Mouse (Mus musculus) testis, adult 2 months (tissue): ENCODE results near the gene Sytl2. TPM values are rescaled to one million over a fixed set of nuclear protein-coding genes. Genes with fewer than 3 reads are reported as not detected.

ENCODE experiments used
- H3K27ac ChIP-seq: fragments of 200-500 bp; 2 replicates; pipeline ENCODE4 v1.5.1; 2012; ENCODE audit warnings: low read depth, low read length; ENCODE audit not compliant: control insufficient read depth, insufficient read depth
- H3K27me3 ChIP-seq: fragments of 200-500 bp; 2 replicates; pipeline ENCODE4 v1.6.1; 2012; ENCODE audit warnings: mild to moderate bottlenecking, low read length, moderate library complexity; ENCODE audit not compliant: control insufficient read depth, insufficient read depth
- H3K36me3 ChIP-seq: fragments of 200-500 bp; 2 replicates; pipeline ENCODE4 v1.6.1; 2012; ENCODE audit warnings: mild to moderate bottlenecking, low read length; ENCODE audit not compliant: control insufficient read depth, insufficient read depth
- H3K4me1 ChIP-seq: fragments of 200-500 bp; 2 replicates; pipeline ENCODE4 v1.6.1; 2012; ENCODE audit warnings: low read length; ENCODE audit not compliant: control insufficient read depth, insufficient read depth
- H3K4me3 ChIP-seq: fragments of 200-500 bp; 2 replicates; pipeline ENCODE4 v1.5.1; 2012; ENCODE audit warnings: low read depth, mild to moderate bottlenecking, low read length, moderate library complexity, mixed read lengths; ENCODE audit not compliant: control insufficient read depth
- CTCF ChIP-seq: fragments of 200-500 bp; IDR thresholded peaks from 2 replicates; pipeline ENCODE4 v1.5.1; 2012; ENCODE audit warnings: low read depth, mild to moderate bottlenecking, inconsistent platforms, low read length, moderate library complexity; ENCODE audit not compliant: control insufficient read depth, insufficient read depth, insufficient replicate concordance
- POLR2A ChIP-seq: fragments of 200-500 bp; IDR thresholded peaks from 2 replicates; pipeline ENCODE4 v1.6.1; 2012; ENCODE audit warnings: low read depth, mild to moderate bottlenecking, inconsistent platforms, low read length, moderate library complexity; ENCODE audit not compliant: control insufficient read depth
- polyA plus RNA-seq: library from polyadenylated mRNA; depleted of rRNA; stranded (reverse); fragments of >200 nt; gene quantifications from 2 replicates; pipeline ENCODE4 v1.2.3, GENCODE M21; 2012

Sytl2 gene
- polyA plus RNA-seq, 1 experiment: 1.7 TPM

DNA sequence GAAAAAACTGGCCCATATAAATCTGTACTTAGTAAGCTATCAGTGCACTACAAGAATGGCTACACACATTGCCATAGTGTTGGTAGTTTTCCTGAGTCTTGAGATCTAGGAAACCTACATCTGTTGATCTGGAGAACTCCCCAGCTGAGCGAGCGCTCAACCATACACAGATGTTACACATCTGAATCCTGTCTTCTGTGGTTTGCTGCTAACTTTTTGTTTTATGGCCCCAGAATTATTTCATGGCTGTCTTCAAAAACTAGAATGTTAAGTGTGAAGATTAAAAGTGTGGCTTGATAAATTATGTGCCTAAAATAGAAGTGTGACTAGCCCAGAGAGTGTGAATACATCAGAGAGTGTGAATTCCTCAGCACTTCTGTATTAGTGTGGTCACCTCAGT lies 82.4 kb downstream of the Sytl2 start:
- no peak overlapping the region for H3K4me3 ChIP-seq
- TF ChIP-seq CTCF (no peak), POLR2A (no peak)

DNA sequence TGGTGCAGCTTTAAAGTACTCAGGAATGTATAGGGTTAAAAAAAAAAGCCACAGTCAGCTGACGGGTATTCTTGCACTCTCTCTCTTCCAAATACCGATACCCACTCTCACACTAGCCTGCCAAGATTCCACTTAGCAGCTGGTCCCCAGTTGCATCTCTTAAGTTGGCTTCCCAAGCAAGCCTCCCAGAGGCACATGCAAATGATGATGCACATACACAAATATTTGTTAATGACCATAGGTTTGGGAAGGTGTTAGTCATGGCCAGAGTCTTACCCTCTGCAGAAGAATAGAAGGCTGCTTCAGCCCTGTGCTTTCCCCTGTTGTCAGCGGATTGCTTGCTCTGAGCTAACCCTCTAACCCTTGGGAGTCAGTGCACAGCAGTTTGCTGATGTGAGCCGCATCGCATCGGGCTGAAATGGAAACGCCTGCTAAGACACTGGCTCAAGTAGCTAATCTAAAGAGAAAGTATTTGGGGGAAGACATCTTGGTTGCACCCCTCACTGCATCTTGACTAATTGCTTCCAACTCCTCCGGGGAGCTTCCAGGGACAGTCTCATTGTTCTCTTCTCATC lies 84.9 kb downstream of the Sytl2 start:
- no peak overlapping the region for H3K4me3 ChIP-seq
- TF ChIP-seq CTCF (no peak), POLR2A (no peak)
- no peaks in the 10 kb centered on the region for H3K4me1 ChIP-seq
- H3K27me3 ChIP-seq: no peaks in the 10 kb centered on the region
- no peak overlapping the region for H3K27ac ChIP-seq
- no peaks in the 10 kb centered on the region for H3K36me3 ChIP-seq

More for the DNA sequence above, 82.4 kb downstream of the Sytl2 start:
- H3K27ac ChIP-seq: no peak overlapping the region
- no peaks in the 10 kb centered on the region for H3K4me1 ChIP-seq
- H3K27me3 ChIP-seq: no peaks in the 10 kb centered on the region
- H3K36me3 ChIP-seq: no peaks in the 10 kb centered on the region

DNA sequence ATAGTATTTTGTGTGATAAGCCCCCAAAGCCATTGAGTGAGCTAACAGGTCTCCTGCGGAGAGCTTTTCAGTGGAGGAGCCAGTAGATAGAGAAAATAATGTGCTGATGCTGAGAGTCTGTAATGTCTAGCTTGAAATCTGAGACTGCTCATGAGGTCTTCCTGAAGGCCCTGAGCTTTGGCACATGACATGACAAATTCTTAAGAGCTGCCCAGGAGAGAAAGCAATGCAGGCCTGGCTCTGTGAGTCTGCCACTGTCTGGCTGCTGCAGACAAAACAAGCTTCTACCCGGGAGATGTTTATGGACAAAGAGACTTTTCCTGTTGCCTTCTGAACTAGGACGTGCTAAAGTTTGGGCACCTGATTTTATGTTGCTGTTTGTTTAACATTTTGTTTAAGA lies 87.7 kb downstream of the Sytl2 start:
- H3K27me3 ChIP-seq: no peaks in the 10 kb centered on the region
- H3K4me3 ChIP-seq: no peak overlapping the region
- H3K36me3 ChIP-seq: no peaks in the 10 kb centered on the region
- TF ChIP-seq CTCF (no peak), POLR2A (no peak)
- H3K4me1 ChIP-seq: no peaks in the 10 kb centered on the region
- H3K27ac ChIP-seq: no peak overlapping the region

DNA sequence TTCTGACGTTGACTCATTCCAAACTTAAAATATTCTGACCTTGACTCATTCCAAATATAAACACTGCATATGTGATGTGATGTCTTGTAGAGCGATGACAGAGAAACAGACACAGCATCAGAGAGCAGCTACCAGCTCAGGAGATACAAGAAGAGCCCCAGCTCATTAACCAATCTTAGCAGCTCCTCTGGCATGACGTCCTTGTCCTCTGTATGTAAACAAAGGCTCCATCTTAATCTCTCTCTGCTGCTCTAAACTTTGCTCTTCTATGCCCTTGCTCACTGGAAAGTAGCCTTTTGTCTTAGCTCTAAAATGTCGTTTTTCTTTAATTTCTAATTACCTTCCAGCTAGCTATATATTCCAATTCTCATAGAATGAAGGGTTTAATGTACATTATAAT lies 93.0 kb downstream of the Sytl2 start:
- Histone ChIP-seq H3K36me3 (no peaks in the 10 kb centered on the region), H3K4me3 (no peak overlapping the region), H3K27ac (no peak overlapping the region), H3K27me3 (no peaks in the 10 kb centered on the region), H3K4me1 (no peaks in the 10 kb centered on the region)
- TF ChIP-seq CTCF (no peak), POLR2A (no peak)

DNA sequence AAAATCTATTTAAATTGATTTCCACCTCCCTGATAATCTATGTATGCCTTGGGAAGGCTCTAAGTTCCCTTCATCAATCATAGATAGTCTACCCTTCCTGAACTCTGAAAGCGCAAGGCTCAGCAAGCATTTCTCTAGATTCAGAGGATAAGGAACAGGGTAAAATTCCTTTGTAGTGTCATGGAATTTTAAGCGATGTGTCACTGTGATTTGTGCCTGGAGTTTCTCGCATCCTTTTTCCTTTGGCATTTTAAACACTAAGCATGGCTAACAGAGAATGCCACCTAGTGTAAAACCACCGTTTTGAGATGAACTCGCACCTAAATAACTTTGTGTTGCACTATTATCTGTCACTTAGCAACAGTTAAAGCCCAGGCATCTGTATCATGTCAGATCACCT lies 93.9 kb downstream of the Sytl2 start:
- Histone ChIP-seq H3K27ac (no peak overlapping the region), H3K36me3 (no peaks in the 10 kb centered on the region), H3K4me1 (no peaks in the 10 kb centered on the region), H3K4me3 (no peak overlapping the region), H3K27me3 (no peaks in the 10 kb centered on the region)
- TF ChIP-seq POLR2A (no peak), CTCF (no peak)

DNA sequence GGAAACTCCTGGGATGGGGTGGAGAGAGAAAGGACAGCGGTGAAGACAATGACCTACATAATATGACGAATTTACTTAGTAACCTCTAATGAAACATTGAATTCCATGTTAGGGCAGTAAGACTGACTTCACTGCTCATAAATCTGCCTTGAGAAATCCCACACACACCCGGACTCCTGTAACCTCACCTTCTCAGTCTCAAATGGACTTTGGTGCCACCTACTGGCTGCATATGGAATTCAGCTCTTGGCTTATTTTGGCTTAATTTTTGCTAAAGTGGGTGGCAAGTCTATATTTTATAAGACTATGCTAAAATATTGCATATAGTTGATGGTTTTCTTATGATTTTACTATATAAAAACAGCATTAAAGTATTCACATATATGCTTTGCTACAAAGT lies 107.9 kb downstream of the Sytl2 start:
- no peak for TF ChIP-seq POLR2A
- H3K27me3 ChIP-seq: no peaks in the 10 kb centered on the region
- H3K4me3 ChIP-seq: no peak overlapping the region
- H3K36me3 ChIP-seq: no peaks in the 10 kb centered on the region
- H3K4me1 ChIP-seq: no peaks in the 10 kb centered on the region
- H3K27ac ChIP-seq: no peak overlapping the region

DNA sequence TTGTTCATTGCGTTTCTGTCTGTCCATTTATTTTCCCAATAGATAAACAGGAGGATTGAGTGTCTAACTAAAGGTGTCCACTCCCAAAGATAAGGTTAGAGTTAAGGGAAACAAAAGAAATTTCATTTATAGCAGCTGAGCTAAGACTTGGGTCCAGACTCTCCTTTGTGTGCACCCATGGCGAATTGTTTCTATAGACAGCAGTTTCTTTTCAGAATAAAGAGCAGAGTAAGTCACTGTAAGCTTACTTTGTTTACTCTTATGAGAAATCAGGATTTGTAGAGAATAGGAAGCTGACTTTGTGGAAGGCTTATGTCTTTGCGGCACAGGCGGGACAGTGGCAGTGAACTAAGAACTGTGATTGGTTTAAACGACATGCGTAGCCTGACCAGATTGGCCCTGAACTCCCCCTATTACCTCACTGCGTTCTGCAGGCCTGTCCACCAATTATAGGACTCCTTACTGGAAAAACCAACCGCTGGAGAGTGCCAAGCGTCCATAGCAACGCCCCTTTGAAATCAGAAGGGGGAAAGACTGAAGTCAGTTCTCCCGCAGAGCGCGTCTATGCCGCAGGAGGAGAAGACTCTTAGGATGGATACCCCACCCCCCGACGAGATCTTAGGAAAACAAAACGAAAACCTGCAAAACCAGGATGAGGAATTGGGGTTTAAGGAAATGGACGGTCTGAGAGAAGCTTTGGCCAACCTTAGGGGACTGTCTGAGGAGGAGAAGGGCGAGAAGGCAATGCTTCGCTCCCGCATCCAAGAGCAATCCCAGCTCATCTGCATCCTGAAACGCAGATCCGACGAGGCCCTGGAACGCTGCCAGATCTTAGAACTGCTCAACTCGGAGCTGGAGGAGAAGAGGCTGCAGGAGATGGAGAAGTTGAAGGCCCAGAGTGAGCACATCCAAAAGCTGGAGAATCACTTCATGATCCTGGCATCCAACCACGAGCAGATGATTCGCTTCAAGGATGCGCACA lies 124.3 kb downstream of the Sytl2 start, which contains the start of gene Ccdc89:
Gene Ccdc89, plus strand, starts transcription at position 558 of the 982 bp plus-strand sequence.
- no peaks in the 10 kb centered on the region for H3K36me3 ChIP-seq
- peaks cover 11% of the 10 kb centered on the region for H3K4me1 ChIP-seq
- H3K27ac ChIP-seq: peak within 1 kb of the TSS; percentile 94
- no peaks in the 10 kb centered on the region for H3K27me3 ChIP-seq
- TF ChIP-seq CTCF: no peak
- peak; percentile 79 for TF ChIP-seq POLR2A
- H3K4me3 ChIP-seq: peak within 1 kb of the TSS; percentile 97
